ENCODE assay signal across 9 mouse cellular contexts in the genomic region with DNA sequence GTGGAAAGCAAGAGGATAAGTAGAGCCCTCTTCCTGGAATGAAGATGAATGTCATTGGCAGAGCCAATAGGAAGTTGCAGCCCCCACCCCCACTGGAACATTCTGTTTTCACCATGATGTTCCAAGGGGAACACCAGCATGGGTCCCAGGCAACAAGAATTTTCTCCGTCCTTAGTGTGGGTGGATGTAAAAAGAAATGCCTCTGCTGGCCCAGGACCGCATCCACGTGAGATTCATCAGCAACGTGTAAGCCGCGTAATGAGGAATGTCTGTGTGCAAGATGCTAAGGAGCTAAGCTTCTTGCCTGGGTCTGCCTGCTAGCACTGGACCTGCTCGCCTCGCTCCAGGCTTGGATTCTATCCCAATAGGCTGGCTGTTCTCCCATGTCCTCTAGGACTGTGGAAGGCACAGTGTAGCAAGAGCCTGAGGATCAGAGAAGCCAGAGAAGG. TPM values are rescaled to one million over a fixed set of nuclear protein-coding genes. Genes with fewer than 3 reads are reported as not detected.
DNase-seq lines count a peak whose midpoint lies in the region; ATAC-seq lines count a peak whose summit lies in the region.
"Had no signal": no experiment of that assay in that cellular context is flagged by ENCODE, and none has a peak within 500 bp of the region (broad histone marks: within the 10 kb centered on the region; RNA-seq: fewer than 3 reads in every experiment).

Gene Gm10309, minus strand, starts transcription at position 50 of the 449 bp plus-strand sequence.

- H3K9ac ChIP-seq in kidney, embryonic 15.5 days, result no peak within 1 kb of the TSS
- H3K9ac ChIP-seq: midbrain, embryonic 12.5 days had no signal

- no peaks in the 10 kb centered on the region for H3K27me3 ChIP-seq in kidney, embryonic 15.5 days
- H3K27me3 ChIP-seq in hindbrain, embryonic 10.5 days (ENCODE audit: insufficient read depth, poor library complexity, severe bottlenecking), result no peaks in the 10 kb centered on the region
- H3K27me3 ChIP-seq: midbrain, embryonic 12.5 days had no signal

- H3K4me1 ChIP-seq in kidney, embryonic 15.5 days, result peaks cover 27% of the 10 kb centered on the region
- H3K4me1 ChIP-seq in hindbrain, embryonic 10.5 days (replicated peaks), result peaks cover 11% of the 10 kb centered on the region; the same call in 1 of the 2 replicates
- H3K4me1 ChIP-seq: midbrain, embryonic 12.5 days had no signal

- no peak for ATAC-seq in kidney, embryonic 15.5 days (replicated peaks; ENCODE audit: low FRiP score)

- H3K27ac ChIP-seq in kidney, embryonic 15.5 days, result no peak within 1 kb of the TSS
- no peak within 1 kb of the TSS for H3K27ac ChIP-seq in hindbrain, embryonic 10.5 days
- H3K27ac ChIP-seq: midbrain, embryonic 12.5 days had no signal

- peak; percentile 52 for DNase-seq in kidney, postnatal 10 days
- peak; percentile 84 for DNase-seq in cerebellum, adult 11-12 months
- peak; percentile 72 for DNase-seq in heart, postnatal 4 days
- DNase-seq in right cerebral cortex, postnatal 10 days (ENCODE audit: low spot score in 2 of 2), result peak; percentile 70 to 76
- no peak for DNase-seq in spleen, adult 12 weeks (ENCODE audit: low spot score)
- no peak for DNase-seq in spleen, postnatal 4 days (ENCODE audit: low spot score in 2 of 2)
- DNase-seq in hindbrain, embryonic 10.5 days (ENCODE audit: low spot score), result no peak

- no peaks in the 10 kb centered on the region for H3K36me3 ChIP-seq in kidney, embryonic 15.5 days
- H3K36me3 ChIP-seq in hindbrain, embryonic 10.5 days, result no peaks in the 10 kb centered on the region
- H3K36me3 ChIP-seq: midbrain, embryonic 12.5 days had no signal

- 91% methylated on average over 8 of the region's 8 CpGs for WGBS in kidney, embryonic 15.5 days
- 91% methylated on average over 8 of the region's 8 CpGs for WGBS in hindbrain, embryonic 10.5 days

- no peak within 1 kb of the TSS for H3K4me2 ChIP-seq in kidney, embryonic 15.5 days
- H3K4me2 ChIP-seq: midbrain, embryonic 12.5 days had no signal

- H3K4me3 ChIP-seq in kidney, embryonic 15.5 days (replicated peaks), result no peak within 1 kb of the TSS
- H3K4me3 ChIP-seq in hindbrain, embryonic 10.5 days, result no peak within 1 kb of the TSS
- H3K4me3 ChIP-seq: midbrain, embryonic 12.5 days had no signal

- H3K9me3 ChIP-seq in kidney, embryonic 15.5 days (replicated peaks), result no peaks in the 10 kb centered on the region
- H3K9me3 ChIP-seq in hindbrain, embryonic 10.5 days, result no peaks in the 10 kb centered on the region
- H3K9me3 ChIP-seq: midbrain, embryonic 12.5 days had no signal

RNA-seq across cellular contexts. Expression of gene Gm10309, which starts in this region (rescaled TPM):
- 0.30 and 0.31 TPM in 2 replicates for polyA plus RNA-seq in kidney, embryonic 15.5 days (2015; fragmentation: Nextera tagmentation; extraction: Ambion mirVana)
- under 1 TPM in 1 of 2 experiments, not detected in 1; 0.12 TPM for total RNA-seq in heart, postnatal 4 days (2021)
- polyA plus RNA-seq in hindbrain, embryonic 10.5 days (2016; fragmentation: Nextera tagmentation; extraction: Ambion mirVana), result 0.14 and 0.36 TPM in 2 replicates

Comparison
In these comparisons a context has a peak if more than half of its experiments do, and no peak if none do; other contexts are left out.
1. Peak in DNase-seq in heart, postnatal 4 days; RNA of the gene not detected or under 1 TPM.
2. DNase-seq: peak in kidney, postnatal 10 days (single experiment), cerebellum, adult 11-12 months (single experiment) and right cerebral cortex, postnatal 10 days (2 of 2); none in spleen, adult 12 weeks (single experiment), spleen, postnatal 4 days (0 of 2) and hindbrain, embryonic 10.5 days (single experiment).